Mouse (Mus musculus) MEL (cell line): ENCODE results near the gene Ablim1. TPM values are rescaled to one million over a fixed set of nuclear protein-coding genes. Genes with fewer than 3 reads are reported as not detected.

Experiments used
- DNase-seq: peaks from one replicate; pipeline ENCODE4 v3.0.0; 2011; ENCODE audit warnings: low read depth, low spot score
- H3K27ac ChIP-seq: 2 replicates; pipeline ENCODE4 v1.5.1; 2012; ENCODE audit warnings: low read depth, mild to moderate bottlenecking, control low read depth, low read length, moderate library complexity; ENCODE audit not compliant: control insufficient read depth
- H3K27me3 ChIP-seq, 2 experiments: fragments of 150-350 bp in 1 of 2; sonication (generic) in 1 of 2; 2 replicates each; pipeline ENCODE4 v1.6.1; 2012; ENCODE audit warnings: low read length in 2 of 2, mild to moderate bottlenecking in 2 of 2, improper control_type of control experiment in 1 of 2, moderate library complexity in 1 of 2; ENCODE audit not compliant: insufficient read depth in 2 of 2, control insufficient read depth in 1 of 2
- H3K36me3 ChIP-seq, 2 experiments: 2 replicates each; pipeline ENCODE4 v1.6.1; 2012 to 2014; ENCODE audit warnings: low read length in 2 of 2, improper control_type of control experiment in 1 of 2, inconsistent platforms in 1 of 2, mild to moderate bottlenecking in 1 of 2; ENCODE audit not compliant: insufficient read depth in 2 of 2, control insufficient read depth in 1 of 2
- H3K4me1 ChIP-seq, 2 experiments: fragments of 150-350 bp in 1 of 2; sonication (generic) in 1 of 2; 2 replicates each; pipeline ENCODE4 v1.6.1; 2012; ENCODE audit warnings: low read length in 2 of 2, improper control_type of control experiment in 1 of 2, mild to moderate bottlenecking in 1 of 2; ENCODE audit not compliant: insufficient read depth in 2 of 2, control insufficient read depth in 1 of 2
- H3K4me3 ChIP-seq, 2 experiments: fragments of 150-350 bp in 1 of 2; sonication (generic) in 1 of 2; 2 replicates each; pipeline ENCODE4 v1.5.1; 2012; ENCODE audit warnings: low read depth in 2 of 2, low read length in 2 of 2, mild to moderate bottlenecking in 2 of 2, moderate library complexity in 2 of 2, control low read depth in 1 of 2, improper control_type of control experiment in 1 of 2; ENCODE audit not compliant: control insufficient read depth in 1 of 2, insufficient read depth in 1 of 2
- H3K79me2 ChIP-seq: 2 replicates; pipeline ENCODE4 v1.6.1; 2012; ENCODE audit warnings: mild to moderate bottlenecking, low read length, moderate library complexity; ENCODE audit not compliant: control insufficient read depth, poor library complexity, insufficient read depth
- H3K9ac ChIP-seq: 2 replicates; pipeline ENCODE4 v1.6.1; 2012; ENCODE audit warnings: low read depth, mild to moderate bottlenecking, control low read depth, low read length, moderate library complexity; ENCODE audit not compliant: control insufficient read depth, poor library complexity, severe bottlenecking
- H3K9me3 ChIP-seq: fragments of 150-350 bp; sonication (generic); replicated peaks from 2 replicates; pipeline ENCODE4 v1.6.1; 2012; ENCODE audit warnings: mild to moderate bottlenecking, low read length, improper control_type of control experiment, moderate library complexity; ENCODE audit not compliant: insufficient read depth
- E2F4 ChIP-seq: IDR thresholded peaks from 2 replicates; pipeline ENCODE4 v1.6.1; 2011; ENCODE audit warnings: low read depth, low read length, improper control_type of control experiment, borderline replicate concordance
- EP300 ChIP-seq, 2 experiments: IDR thresholded peaks; 2 replicates each; pipeline ENCODE4 v1.6.1; 2011; ENCODE audit warnings: improper control_type of control experiment in 2 of 2, low read length in 2 of 2, low read depth in 1 of 2, mild to moderate bottlenecking in 1 of 2
- GABPA ChIP-seq: IDR thresholded peaks from 2 replicates; pipeline ENCODE4 v1.6.1; 2012; ENCODE audit warnings: low read depth, mild to moderate bottlenecking, inconsistent platforms, low read length, improper control_type of control experiment, moderate library complexity
- KAT2A ChIP-seq: conservative IDR thresholded peaks from 2 replicates; pipeline ENCODE4 v1.6.1; 2012; ENCODE audit warnings: low read depth, low read length, improper control_type of control experiment, inconsistent platforms
- MAFK ChIP-seq: IDR thresholded peaks from 2 replicates; pipeline ENCODE4 v1.6.1; 2011; ENCODE audit warnings: low read depth, mild to moderate bottlenecking, low read length, improper control_type of control experiment, borderline replicate concordance
- MAX ChIP-seq: IDR thresholded peaks from 2 replicates; pipeline ENCODE4 v1.6.1; 2011; ENCODE audit warnings: low read length, improper control_type of control experiment
- MAZ ChIP-seq: IDR thresholded peaks from 2 replicates; pipeline ENCODE4 v1.6.1; 2012; ENCODE audit warnings: low read depth, mild to moderate bottlenecking, inconsistent platforms, low read length, improper control_type of control experiment
- MEF2A ChIP-seq: IDR thresholded peaks from 2 replicates; pipeline ENCODE4 v1.6.1; 2014; ENCODE audit warnings: low read depth, mild to moderate bottlenecking, inconsistent platforms, low read length, improper control_type of control experiment; ENCODE audit not compliant: poor library complexity, insufficient replicate concordance, severe bottlenecking; ENCODE audit errors: extremely low read depth
- MYB ChIP-seq: IDR thresholded peaks from 2 replicates; pipeline ENCODE4 v1.6.1; 2011; ENCODE audit warnings: mild to moderate bottlenecking, low read depth, low read length, improper control_type of control experiment
- MYC ChIP-seq: IDR thresholded peaks from 2 replicates; pipeline ENCODE4 v1.6.1; 2011; ENCODE audit warnings: low read depth, mild to moderate bottlenecking, low read length, improper control_type of control experiment, moderate library complexity
- NELFE ChIP-seq: IDR thresholded peaks from 2 replicates; pipeline ENCODE4 v1.6.1; 2011; ENCODE audit warnings: low read depth, low read length, improper control_type of control experiment
- POLR2AphosphoS2 ChIP-seq: IDR thresholded peaks from 2 replicates; pipeline ENCODE4 v1.6.1; 2011; ENCODE audit warnings: low read length, improper control_type of control experiment
- RCOR1 ChIP-seq: IDR thresholded peaks from 2 replicates; pipeline ENCODE4 v1.6.1; 2012; ENCODE audit warnings: low read depth, mild to moderate bottlenecking, inconsistent platforms, low read length, improper control_type of control experiment
- USF1 ChIP-seq: IDR thresholded peaks from 2 replicates; pipeline ENCODE4 v1.6.1; 2014; ENCODE audit warnings: low read depth, mild to moderate bottlenecking, inconsistent platforms, low read length, improper control_type of control experiment, moderate library complexity
- ZKSCAN1 ChIP-seq: IDR thresholded peaks from 2 replicates; pipeline ENCODE4 v1.6.1; 2012; ENCODE audit warnings: low read depth, mild to moderate bottlenecking, inconsistent platforms, low read length, improper control_type of control experiment, moderate library complexity
- ZMIZ1 ChIP-seq: IDR thresholded peaks from 2 replicates; pipeline ENCODE4 v1.6.1; 2012; ENCODE audit warnings: low read depth, mild to moderate bottlenecking, inconsistent platforms, low read length, improper control_type of control experiment, moderate library complexity
- ZNF384 ChIP-seq: IDR thresholded peaks from 2 replicates; pipeline ENCODE4 v1.6.1; 2012; ENCODE audit warnings: low read depth, mild to moderate bottlenecking, inconsistent platforms, low read length, improper control_type of control experiment
- polyA plus RNA-seq, 2 experiments: library from polyadenylated mRNA; stranded (reverse) in 1 of 2; unstranded in 1 of 2; fragments of >175 nt in 1 of 2; fragments of >200 nt in 1 of 2; gene quantifications; 2 replicates each; pipeline versions ENCODE4 v1.2.1 to v1.2.4; 2012; ENCODE audit warnings: low replicate concordance in 2 of 2, low read depth in 1 of 2; ENCODE audit not compliant: insufficient read length in 2 of 2, insufficient read depth in 1 of 2, missing spikeins in 1 of 2
- total RNA-seq: library from RNA; depleted of rRNA; stranded (reverse); fragments of 300-350 nt; gene quantifications from 2 replicates; pipeline ENCODE4 v1.2.3, GENCODE M21; 2012

Ablim1 gene
- total and polyA plus RNA-seq, 3 experiments = not detected

DNA sequence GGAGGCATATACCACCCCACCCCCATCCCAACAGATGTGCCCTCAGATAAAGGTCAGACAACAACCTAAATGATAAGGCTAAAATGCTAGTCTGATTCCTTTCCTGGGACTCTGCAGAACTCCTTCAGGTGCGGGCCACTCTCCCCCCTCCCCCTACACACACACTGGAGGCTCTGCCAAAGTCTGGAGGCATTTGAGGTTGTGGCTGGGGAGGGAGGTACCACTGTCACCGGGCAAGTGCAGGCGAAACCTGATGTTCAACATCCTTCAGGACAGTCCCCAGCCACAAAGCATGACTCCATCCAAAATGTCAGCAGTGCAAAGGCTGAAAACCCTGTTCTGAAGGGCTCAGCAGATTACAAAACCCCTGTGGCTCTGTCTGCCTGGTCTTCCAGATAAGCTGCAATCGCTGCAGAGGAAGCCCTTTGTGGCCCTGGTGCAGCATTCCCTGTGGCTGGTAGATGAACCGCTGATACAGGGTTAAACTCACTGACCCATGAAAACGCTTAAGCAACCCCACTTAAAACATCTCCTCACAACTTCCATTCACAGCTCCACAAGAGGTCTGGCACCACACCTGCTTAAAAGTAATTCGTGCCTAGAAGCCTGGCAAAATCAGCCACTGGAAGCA, 197.7 kb downstream of the Ablim1 start (continued):
- no peak for TF ChIP-seq POLR2AphosphoS2

- Histone ChIP-seq H3K9me3 (no peaks in the 10 kb centered on the region), H3K4me3 (no peak overlapping the region), H3K9ac (no peak overlapping the region), H3K4me1 (no peaks in the 10 kb centered on the region), H3K27me3 (no peaks in the 10 kb centered on the region), H3K79me2 (no peaks in the 10 kb centered on the region)
- TF ChIP-seq NELFE (no peak), MAX (no peak), POLR2AphosphoS2 (no peak), ZMIZ1 (no peak), USF1 (no peak), ZKSCAN1 (no peak), MAZ (no peak), E2F4 (no peak), KAT2A (no peak), GABPA (no peak), MAFK (no peak)
- TF ChIP-seq, all 39 proteins: peak for 0
- Histone ChIP-seq H3K27ac (no peak overlapping the region), H3K36me3 (no peaks in the 10 kb centered on the region)
- no peak for DNase-seq
These were observed 199.0 kb downstream of the Ablim1 start for GRCm38 (mm10) chr19:57115670-57116069.

- TF ChIP-seq MYB (no peak), RCOR1 (no peak), MAZ (no peak), NELFE (no peak), MEF2A (no peak), EP300 (IDR thresholded peaks at IDR 0.05; ENCODE audit: low read depth in 1 of 2, low read length in 2 of 2) (no peak), POLR2AphosphoS2 (no peak), MYC (no peak), E2F4 (no peak), ZNF384 (no peak)
- H3K4me1 ChIP-seq = no peaks in the 10 kb centered on the region
- no peaks in the 10 kb centered on the region for H3K79me2 ChIP-seq
- H3K4me3 ChIP-seq = no peak overlapping the region
- no peak overlapping the region for H3K9ac ChIP-seq
- no peaks in the 10 kb centered on the region for H3K27me3 ChIP-seq
- no peak overlapping the region for H3K27ac ChIP-seq
- no peak for DNase-seq
- no peaks in the 10 kb centered on the region for H3K9me3 ChIP-seq
- no peaks in the 10 kb centered on the region for H3K36me3 ChIP-seq
These were observed 199.8 kb downstream of the Ablim1 start for GRCm38 (mm10) chr19:57114951-57115350.
